Mouse (Mus musculus) kidney, embryonic 14.5 days (tissue): ENCODE measurements around the gene Ahnak. TPM values are rescaled to one million over a fixed set of nuclear protein-coding genes. Genes with fewer than 3 reads are reported as not detected.
A peak's percentile ranks its signal among the peaks of the same experiment; 100 is the strongest.

Source experiments
- ATAC-seq: fragments of 200-750 bp; cut with Nextera tagmentation; 2 replicates; pipeline ENCODE4 v1.8.0; 2017; ENCODE audit warnings: moderate number of reproducible peaks, mild to moderate bottlenecking, moderate TSS enrichment, moderate library complexity; ENCODE audit not compliant: low FRiP score, low TSS enrichment
- H3K27ac ChIP-seq: fragments of 300-500 bp; sonication (generic); 2 replicates; pipeline ENCODE4 v1.5.1; 2014; ENCODE audit warnings: low read depth, mild to moderate bottlenecking, low read length, moderate library complexity, mixed read lengths
- H3K27me3 ChIP-seq: fragments of 300-500 bp; sonication (generic); 2 replicates; pipeline ENCODE4 v1.6.1; 2014; ENCODE audit warnings: mild to moderate bottlenecking, low read length; ENCODE audit not compliant: control insufficient read depth, insufficient read depth
- H3K36me3 ChIP-seq: fragments of 300-500 bp; sonication (generic); 2 replicates; pipeline ENCODE4 v1.6.1; 2014; ENCODE audit warnings: low read length, mixed read lengths; ENCODE audit not compliant: control insufficient read depth, insufficient read depth
- H3K4me1 ChIP-seq: fragments of 300-500 bp; sonication (generic); 2 replicates; pipeline ENCODE4 v1.6.1; 2014; ENCODE audit warnings: low read length, mixed read lengths; ENCODE audit not compliant: control insufficient read depth, insufficient read depth
- H3K4me2 ChIP-seq: fragments of 300-500 bp; sonication (generic); replicated peaks from 2 replicates; pipeline ENCODE4 v1.6.1; 2014; ENCODE audit warnings: low read depth, mild to moderate bottlenecking, low read length
- H3K4me3 ChIP-seq: fragments of 300-500 bp; sonication (generic); 2 replicates; pipeline ENCODE4 v1.5.1; 2014; ENCODE audit warnings: mild to moderate bottlenecking, low read length
- H3K9ac ChIP-seq: fragments of 300-500 bp; sonication (generic); 2 replicates; pipeline ENCODE4 v1.6.1; 2014; ENCODE audit warnings: low read depth, mild to moderate bottlenecking, low read length, moderate library complexity
- H3K9me3 ChIP-seq: fragments of 300-500 bp; sonication (generic); 2 replicates; pipeline ENCODE4 v1.6.1; 2016; ENCODE audit warnings: low read length; ENCODE audit not compliant: control insufficient read depth
- WGBS: fragments of 180-500 bp; shearing (Covaris S2); extraction: QIAGEN DNeasy Blood & Tissue Kit; methylation state at CpG from one replicate; pipeline ENCODE4 v1.1.7; 2014; 5-methylcytosine and 5-hydroxymethylcytosine counted together
- polyA plus RNA-seq: library from polyadenylated mRNA; unstranded; fragments of >200 nt; fragmentation: Nextera tagmentation; extraction: Ambion mirVana; gene quantifications from 2 replicates; pipeline ENCODE4 v1.2.1, GENCODE M21; 2014

Gene Ahnak
- polyA plus RNA-seq, 1 experiment from 2014 or later: 10.0 TPM

DNA sequence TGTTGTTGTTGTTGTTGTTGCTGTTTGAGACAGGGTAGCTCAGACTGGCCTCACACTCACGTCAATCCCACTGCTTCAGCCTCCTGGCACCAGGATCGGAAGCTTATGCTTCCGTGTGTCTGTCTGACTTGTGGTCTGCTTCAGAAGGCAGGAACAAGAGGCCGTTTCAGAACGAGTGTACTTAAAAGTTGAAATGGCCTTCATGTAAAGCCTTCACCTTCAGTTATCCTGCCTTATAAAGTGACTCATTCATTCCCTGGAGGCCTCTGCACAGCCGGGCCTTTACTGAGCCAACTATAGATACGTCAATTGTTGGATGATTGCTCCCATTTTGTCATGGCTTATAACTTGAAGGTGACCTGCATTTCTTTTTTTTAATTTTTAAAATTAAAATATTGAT, 70.3 kb downstream of the Ahnak start:
- H3K27ac ChIP-seq: no peak overlapping the region
- H3K36me3 ChIP-seq: no peaks in the 10 kb centered on the region
- H3K9me3 ChIP-seq: no peaks in the 10 kb centered on the region
- H3K27me3 ChIP-seq: no peaks in the 10 kb centered on the region
- H3K4me1 ChIP-seq: no peaks in the 10 kb centered on the region
- no peak overlapping the region for H3K9ac ChIP-seq
- H3K4me3 ChIP-seq: no peak overlapping the region
- no peak for ATAC-seq
- 75% methylated on average over 7 of the region's 7 CpGs for WGBS
- no peak overlapping the region for H3K4me2 ChIP-seq

DNA sequence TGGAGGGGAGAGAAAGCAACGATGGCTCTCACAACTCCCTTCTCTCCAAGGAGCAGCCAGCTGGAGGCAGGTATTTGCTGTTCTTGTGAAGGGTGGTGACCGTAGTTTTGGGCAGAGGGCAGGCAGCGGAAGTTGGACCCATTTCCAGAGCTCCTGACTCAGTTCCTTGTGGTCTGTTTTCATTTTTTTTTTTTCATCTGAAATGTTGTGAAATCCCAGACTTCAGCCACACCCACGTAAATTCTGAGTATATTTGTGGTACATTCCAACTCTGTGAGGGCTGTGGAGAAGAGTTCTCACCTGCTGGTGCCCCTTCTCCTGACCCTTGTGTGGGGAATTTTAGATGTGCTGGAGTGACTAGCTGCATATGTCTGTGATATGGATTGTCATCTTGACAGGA, 71.0 kb downstream of the Ahnak start:
- H3K4me3 ChIP-seq: no peak overlapping the region
- H3K4me2 ChIP-seq: no peak overlapping the region
- H3K4me1 ChIP-seq: no peaks in the 10 kb centered on the region
- H3K9me3 ChIP-seq: no peaks in the 10 kb centered on the region
- 79% methylated on average over 4 of the region's 4 CpGs for WGBS
- no peak for ATAC-seq
- H3K27me3 ChIP-seq: no peaks in the 10 kb centered on the region
- H3K9ac ChIP-seq: no peak overlapping the region
- H3K36me3 ChIP-seq: no peaks in the 10 kb centered on the region
- H3K27ac ChIP-seq: no peak overlapping the region

DNA sequence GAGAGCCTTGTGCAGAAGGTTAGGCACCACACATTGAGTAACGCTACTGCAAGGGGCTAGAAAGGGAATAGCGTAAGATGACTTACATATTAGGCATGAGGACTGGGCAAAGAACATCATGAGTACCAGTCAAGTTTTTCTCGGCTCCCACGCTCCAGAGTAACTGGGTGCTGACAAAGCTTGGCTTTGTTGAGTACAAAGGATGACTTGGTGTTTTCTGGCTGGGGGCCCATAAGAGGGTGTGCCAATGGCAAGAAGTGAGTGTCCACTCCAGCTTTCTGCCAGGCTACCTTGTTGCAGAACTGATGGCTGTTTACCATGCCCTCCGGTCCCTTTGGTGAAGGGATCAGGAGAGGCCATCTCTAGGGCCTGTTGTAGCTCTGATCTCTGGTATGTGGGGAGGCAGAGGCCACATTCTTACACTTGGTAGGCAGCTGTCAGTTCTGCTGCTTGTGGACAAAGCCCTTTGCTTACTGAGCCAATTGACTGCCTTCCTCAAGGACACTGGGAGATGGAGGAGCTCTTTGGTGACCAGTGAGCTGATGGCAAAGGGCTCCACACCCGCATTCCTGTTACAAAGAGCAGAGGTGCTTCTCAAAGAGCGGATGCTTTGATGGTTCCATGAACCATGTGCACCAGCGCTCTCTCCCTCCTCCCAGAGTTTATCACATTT, 72.3 kb downstream of the Ahnak start:
- 92% methylated on average over 8 of the region's 8 CpGs for WGBS

DNA sequence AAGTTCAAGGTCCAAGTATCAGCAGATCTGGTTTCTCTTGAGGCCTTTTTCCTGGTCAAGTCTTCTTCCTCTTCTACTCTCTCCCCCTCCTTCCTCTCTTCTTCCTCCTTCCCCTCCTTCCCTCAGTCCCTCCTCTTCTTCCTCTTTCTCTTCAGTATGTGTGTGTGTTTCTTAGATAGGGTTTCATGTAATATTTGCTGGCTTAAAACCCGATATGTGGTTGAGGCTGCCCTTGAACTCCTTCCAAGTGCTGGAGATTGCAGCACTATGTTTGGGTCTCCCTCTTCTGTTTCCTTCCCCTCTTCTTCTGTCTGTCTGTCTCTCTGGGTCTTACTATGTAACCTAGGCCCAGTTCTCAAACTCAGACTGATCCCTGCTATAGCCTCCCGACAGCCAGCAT, 73.7 kb downstream of the Ahnak start:
- 86% methylated on average over 2 of the region's 2 CpGs for WGBS
- no peaks in the 10 kb centered on the region for H3K9me3 ChIP-seq
- H3K9ac ChIP-seq: no peak overlapping the region
- no peaks in the 10 kb centered on the region for H3K36me3 ChIP-seq
- H3K4me2 ChIP-seq: no peak overlapping the region
- H3K4me3 ChIP-seq: no peak overlapping the region
- ATAC-seq: no peak
- no peak overlapping the region for H3K27ac ChIP-seq
- no peaks in the 10 kb centered on the region for H3K27me3 ChIP-seq
- peaks cover 8% of the 10 kb centered on the region for H3K4me1 ChIP-seq

More for the DNA sequence above, 72.3 kb downstream of the Ahnak start:
- Histone ChIP-seq H3K4me2 (no peak overlapping the region), H3K4me1 (peaks cover 5% of the 10 kb centered on the region), H3K9ac (no peak overlapping the region), H3K4me3 (no peak overlapping the region), H3K9me3 (no peaks in the 10 kb centered on the region), H3K36me3 (no peaks in the 10 kb centered on the region), H3K27me3 (no peaks in the 10 kb centered on the region), H3K27ac (no peak overlapping the region)
- ATAC-seq: no peak

DNA sequence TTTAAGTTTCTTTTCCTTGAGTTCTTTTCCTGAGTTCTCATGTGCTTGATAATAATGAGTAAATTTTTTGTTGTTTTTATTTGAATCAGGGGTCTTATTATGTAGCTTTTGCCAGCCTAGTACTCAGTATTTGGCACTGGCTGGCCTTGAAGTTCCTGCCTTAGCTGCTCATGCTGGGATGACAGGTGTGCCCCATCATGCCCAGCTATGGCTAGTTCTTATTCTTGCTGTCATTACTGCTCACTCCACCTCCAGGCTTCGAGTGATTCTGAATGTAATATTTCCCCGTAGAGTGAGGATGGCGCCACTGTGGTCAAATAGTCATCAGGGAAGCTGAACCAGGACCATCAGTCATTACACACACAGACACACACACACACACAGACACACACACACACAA, 74.7 kb downstream of the Ahnak start:
- WGBS: 87% methylated on average over 3 of the region's 3 CpGs
- H3K27me3 ChIP-seq: no peaks in the 10 kb centered on the region
- H3K27ac ChIP-seq: no peak overlapping the region
- no peaks in the 10 kb centered on the region for H3K9me3 ChIP-seq
- no peak overlapping the region for H3K9ac ChIP-seq
- no peak overlapping the region for H3K4me3 ChIP-seq
- no peak overlapping the region for H3K4me2 ChIP-seq
- peaks cover 8% of the 10 kb centered on the region for H3K4me1 ChIP-seq
- no peak for ATAC-seq
- H3K36me3 ChIP-seq: no peaks in the 10 kb centered on the region

DNA sequence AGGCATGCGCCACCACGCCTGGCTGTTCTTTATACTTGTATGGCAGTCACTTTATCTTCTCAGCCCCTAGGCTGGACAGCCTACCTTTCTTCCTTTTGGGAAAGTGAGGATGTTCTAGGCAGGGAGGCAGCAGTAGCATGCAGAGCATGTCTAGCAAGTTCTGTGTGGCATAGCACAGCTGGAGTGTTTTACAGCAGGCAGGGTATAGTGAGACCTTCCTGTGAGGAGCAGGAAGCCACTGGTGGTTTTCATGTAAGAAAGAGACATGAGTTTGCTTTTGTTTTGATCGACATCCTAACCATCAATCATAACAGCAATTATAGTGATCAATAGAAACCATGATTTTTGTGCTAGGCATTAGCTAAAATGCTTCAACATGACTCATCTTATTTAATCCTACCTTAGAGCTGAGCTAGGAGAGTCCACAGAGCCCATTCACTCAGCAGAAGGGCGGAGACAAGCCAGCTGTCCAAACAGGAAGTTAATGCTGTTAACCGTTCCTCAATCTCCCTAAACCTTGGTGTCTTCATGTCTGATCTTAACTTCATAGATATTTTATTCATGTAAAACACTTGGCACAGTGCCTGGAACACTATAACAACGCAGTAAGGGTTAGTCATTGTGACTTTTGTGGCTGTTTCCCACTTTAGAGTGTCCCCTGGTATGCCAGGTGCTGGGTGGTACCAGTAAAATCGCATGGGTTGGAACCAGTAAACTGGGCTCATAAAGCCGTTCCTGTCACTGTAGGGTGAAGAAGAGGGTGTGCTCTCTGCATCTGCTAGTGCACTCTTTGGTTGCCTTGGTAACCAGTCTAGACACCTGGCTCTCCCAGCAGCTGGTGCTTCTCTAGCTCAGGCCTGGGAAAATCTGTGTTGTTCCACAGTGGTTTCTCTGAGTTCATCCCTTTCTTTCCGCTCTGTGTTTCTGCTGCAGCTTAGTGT, 76.8 kb downstream of the Ahnak start:
- peak; percentile 75 for ATAC-seq
- Histone ChIP-seq H3K9ac (no peak overlapping the region), H3K4me3 (no peak overlapping the region), H3K27me3 (no peaks in the 10 kb centered on the region), H3K27ac (peak overlapping the region; percentile 7; the same call in 1 of the 2 replicates), H3K36me3 (no peaks in the 10 kb centered on the region), H3K4me1 (peaks cover 18% of the 10 kb centered on the region), H3K9me3 (no peaks in the 10 kb centered on the region), H3K4me2 (no peak overlapping the region)
- 41% methylated on average over 9 of the region's 9 CpGs for WGBS

DNA sequence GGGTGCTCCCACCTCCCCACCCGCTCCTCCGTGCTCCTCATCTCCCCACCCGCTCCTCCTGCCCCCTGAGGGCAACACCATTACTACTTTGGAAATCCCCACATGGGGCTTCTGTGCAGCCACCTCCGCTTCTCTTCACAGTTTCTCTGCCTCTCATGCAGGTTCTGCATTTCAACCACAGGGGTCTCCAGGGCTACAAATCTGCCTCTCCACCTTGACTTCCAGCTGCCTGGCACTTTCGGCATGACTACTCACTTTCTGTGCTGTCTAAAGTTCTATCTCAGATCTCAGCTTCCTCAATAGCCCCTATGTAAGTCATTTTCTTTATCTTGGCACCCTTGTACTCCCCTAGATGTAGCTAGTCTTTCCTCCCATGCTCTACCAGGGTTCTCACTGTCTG, 78.2 kb downstream of the Ahnak start:
- Histone ChIP-seq H3K9ac (no peak overlapping the region), H3K36me3 (no peaks in the 10 kb centered on the region), H3K4me1 (peaks cover 18% of the 10 kb centered on the region), H3K27ac (no peak overlapping the region), H3K9me3 (no peaks in the 10 kb centered on the region), H3K4me2 (no peak overlapping the region), H3K4me3 (no peak overlapping the region), H3K27me3 (no peaks in the 10 kb centered on the region)
- ATAC-seq: no peak
- 77% methylated on average over 5 of the region's 5 CpGs for WGBS

DNA sequence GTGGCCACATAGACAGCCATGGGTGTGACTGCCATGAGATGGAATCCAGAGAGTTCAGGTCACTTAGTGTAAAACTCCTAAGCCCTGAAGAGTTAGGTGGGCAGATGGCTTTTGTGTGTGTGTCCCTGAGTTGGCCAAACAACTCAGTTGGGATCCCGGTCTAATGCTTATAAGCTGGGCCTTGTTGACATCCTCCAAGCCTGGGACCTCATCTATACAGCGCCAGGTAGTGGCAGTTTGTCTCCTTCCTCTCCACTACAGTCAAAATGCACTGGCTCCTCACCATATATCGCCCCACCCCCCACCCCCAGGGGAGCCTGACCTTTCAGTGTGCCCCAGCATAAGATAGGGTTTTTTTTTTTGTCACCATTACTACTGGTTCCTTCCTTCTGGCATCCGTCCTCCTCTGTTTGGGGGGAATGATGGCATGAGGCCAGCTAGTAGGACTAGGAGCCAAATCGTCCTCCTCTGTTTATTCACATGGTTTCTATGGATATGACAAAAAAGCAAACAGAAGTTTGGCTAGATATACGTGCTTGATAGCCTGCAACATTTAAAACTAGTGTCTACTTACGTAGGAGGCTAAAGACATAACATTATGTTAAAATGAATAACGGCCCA, 80.7 kb downstream of the Ahnak start:
- Histone ChIP-seq H3K27me3 (no peaks in the 10 kb centered on the region), H3K4me3 (no peak overlapping the region), H3K27ac (peak overlapping the region; percentile 73), H3K4me2 (no peak overlapping the region), H3K9me3 (no peaks in the 10 kb centered on the region), H3K36me3 (no peaks in the 10 kb centered on the region), H3K4me1 (peaks cover 18% of the 10 kb centered on the region), H3K9ac (no peak overlapping the region)
- 60% methylated on average over 8 of the region's 8 CpGs for WGBS
- no peak for ATAC-seq

DNA sequence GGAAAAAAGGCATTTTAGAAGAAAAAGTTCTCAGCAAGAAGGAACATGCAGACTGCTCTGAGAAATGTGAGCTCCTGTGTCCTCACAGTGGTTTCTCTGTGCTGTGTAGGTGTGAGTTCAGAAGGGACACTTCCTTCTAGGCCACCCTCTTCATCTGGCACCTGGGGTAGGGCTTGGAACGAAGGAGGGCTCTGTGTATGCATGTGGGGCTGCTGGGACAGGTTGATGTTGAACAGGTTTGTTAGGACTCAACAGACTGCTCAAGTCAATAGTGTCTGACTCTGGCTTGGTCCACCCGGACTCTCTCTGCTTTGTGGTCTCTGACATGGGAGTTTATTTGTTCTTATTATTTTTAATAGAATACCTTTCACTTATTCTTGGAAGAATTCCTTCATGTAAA, 81.2 kb downstream of the Ahnak start:
- ATAC-seq: no peak
- Histone ChIP-seq H3K4me2 (no peak overlapping the region), H3K27ac (peak overlapping the region; percentile 73)

More for the DNA sequence above, 81.2 kb downstream of the Ahnak start:
- WGBS: 60% methylated on average over 2 of the region's 2 CpGs
- no peaks in the 10 kb centered on the region for H3K9me3 ChIP-seq
- H3K27me3 ChIP-seq: no peaks in the 10 kb centered on the region
- peaks cover 18% of the 10 kb centered on the region for H3K4me1 ChIP-seq
- H3K9ac ChIP-seq: no peak overlapping the region
- no peaks in the 10 kb centered on the region for H3K36me3 ChIP-seq
- no peak overlapping the region for H3K4me3 ChIP-seq
